Mouse (Mus musculus) naive thymus-derived CD4-positive, alpha-beta T cell, adult 2 months (primary cell): ENCODE data around the gene Tusc2.
"Not testable (repeated sequence)": the region's sequence is repeated elsewhere in the genome, so short reads cannot be mapped to it uniquely, and the experiment has no call there.

ENCODE experiments used
- DNase-seq: peaks from one replicate; pipeline ENCODE4 v3.0.0-alpha.2; 2011; ENCODE audit warnings: low read depth

The Tusc2 gene

GRCm38 (mm10) chr9:107545199-107545598 lies 17.9 kb upstream of the Tusc2 start:
- DNase-seq, result no peak

- DNase-seq, result peak; percentile 90
Measured at GRCm38 (mm10) chr9:107545602-107546001, 17.5 kb upstream of the Tusc2 start.

- peak; percentile 90 for DNase-seq
Measured at GRCm38 (mm10) chr9:107547026-107547425, 16.0 kb upstream of the Tusc2 start, which contains the start of gene Zmynd10. TSS of gene Zmynd10 (plus strand) at chr9:107547298.

- DNase-seq, result no peak
Measured at GRCm38 (mm10) chr9:107547957-107548356, 15.1 kb upstream of the Tusc2 start.

GRCm38 (mm10) chr9:107548820-107549219 lies 14.2 kb upstream of the Tusc2 start:
- DNase-seq, result no peak

GRCm38 (mm10) chr9:107549297-107550074 lies 13.6 kb upstream of the Tusc2 start:
- DNase-seq, result no peak

GRCm38 (mm10) chr9:107550491-107551116 lies 12.5 kb upstream of the Tusc2 start:
- DNase-seq, result no peak

GRCm38 (mm10) chr9:107551117-107551889 lies 11.8 kb upstream of the Tusc2 start, which contains the start of gene Rassf1:
TSS of gene Rassf1 (plus strand) at chr9:107551555.
- DNase-seq, result peak; percentile 88

- no peak for DNase-seq
Measured at GRCm38 (mm10) chr9:107551890-107552355, 11.1 kb upstream of the Tusc2 start.

- no peak for DNase-seq
Measured at GRCm38 (mm10) chr9:107552690-107553393, 10.2 kb upstream of the Tusc2 start.

GRCm38 (mm10) chr9:107553541-107554318 lies 9.3 kb upstream of the Tusc2 start:
- peak; percentile 62 for DNase-seq

GRCm38 (mm10) chr9:107554319-107554825 lies 8.7 kb upstream of the Tusc2 start:
- peak; percentile 100 for DNase-seq

- DNase-seq, result no peak
Measured at GRCm38 (mm10) chr9:107555031-107555457, 8.0 kb upstream of the Tusc2 start.

GRCm38 (mm10) chr9:107555701-107556100 lies 7.4 kb upstream of the Tusc2 start:
- no peak for DNase-seq

- DNase-seq, result no peak
Measured at GRCm38 (mm10) chr9:107556346-107556745, 6.7 kb upstream of the Tusc2 start.

GRCm38 (mm10) chr9:107565556-107565955 lies 2.5 kb downstream of the Tusc2 start:
- DNase-seq, result not testable (repeated sequence)

- peak; percentile 87 for DNase-seq
Measured at GRCm38 (mm10) chr9:107566041-107566709, 3.1 kb downstream of the Tusc2 start.

GRCm38 (mm10) chr9:107566855-107567254 lies 3.8 kb downstream of the Tusc2 start:
- no peak for DNase-seq

- no peak for DNase-seq
Measured at GRCm38 (mm10) chr9:107567702-107568319, 4.8 kb downstream of the Tusc2 start, which contains the start of gene Hyal2. TSS of gene Hyal2 (plus strand) at chr9:107567945.
